In genomic region chr17:80480855-80481224, GRCm38 (mm10) we compare ENCODE assay signal across 8 mouse cellular contexts. TPM values are rescaled to one million over a fixed set of nuclear protein-coding genes. Genes with fewer than 3 reads are reported as not detected.
A peak's percentile ranks its signal among the peaks of the same experiment; 100 is the strongest.
DNase-seq lines count a peak whose midpoint lies in the region; ATAC-seq and TF ChIP-seq lines count a peak whose summit lies in the region.

No protein-coding gene starts in this region.

- peak overlapping the region; percentile 76 for H3K4me2 ChIP-seq in lung, embryonic 16.5 days (ENCODE audit: low read depth, low read length)
- peak overlapping the region; percentile 53 for H3K4me2 ChIP-seq in forebrain, embryonic 11.5 days (ENCODE audit: low read depth, low read length, severe bottlenecking)
- peak overlapping the region; percentile 78 for H3K4me2 ChIP-seq in limb, embryonic 11.5 days (ENCODE audit: low read depth, severe bottlenecking)

- H3K9ac ChIP-seq in lung, embryonic 16.5 days (ENCODE audit: low read length) = peak overlapping the region; percentile 94
- H3K9ac ChIP-seq in forebrain, embryonic 11.5 days (ENCODE audit: low read length) = peak overlapping the region; percentile 96
- peak overlapping the region; percentile 95; the same call in 1 of the 2 replicates for H3K9ac ChIP-seq in limb, embryonic 11.5 days (ENCODE audit: low read length)

- H3K27me3 ChIP-seq in lung, embryonic 16.5 days (ENCODE audit: control insufficient read depth, insufficient read depth, low read depth, low read length) = no peaks in the 10 kb centered on the region
- no peaks in the 10 kb centered on the region for H3K27me3 ChIP-seq in forebrain, embryonic 11.5 days (ENCODE audit: control insufficient read depth, insufficient read depth, low read length)
- H3K27me3 ChIP-seq in limb, embryonic 11.5 days (ENCODE audit: control insufficient read depth, insufficient read depth, low read length) = no peaks in the 10 kb centered on the region

- TF ChIP-seq CTCF in olfactory bulb, adult 2 months (IDR thresholded peaks at IDR 0.05; ENCODE audit: insufficient read depth, low read depth, low read length) = no peak

- TF ChIP-seq POLR2A in olfactory bulb, adult 2 months (IDR thresholded peaks at IDR 0.05; ENCODE audit: insufficient read depth, low read depth, low read length) = no peak

- H3K4me3 ChIP-seq in lung, embryonic 16.5 days (ENCODE audit: low read length) = peak overlapping the region; percentile 94
- H3K4me3 ChIP-seq in forebrain, embryonic 11.5 days (ENCODE audit: low read depth, low read length) = peak overlapping the region; percentile 91
- peak overlapping the region; percentile 84; the same call in 1 of the 2 replicates for H3K4me3 ChIP-seq in limb, embryonic 11.5 days (ENCODE audit: low read depth, low read length)
- no peak overlapping the region for H3K4me3 ChIP-seq in olfactory bulb, adult 2 months (ENCODE audit: insufficient read depth, low read depth, low read length)

- peaks cover 22% of the 10 kb centered on the region for H3K4me1 ChIP-seq in lung, embryonic 16.5 days (replicated peaks; ENCODE audit: control insufficient read depth, insufficient read depth, low read length)
- peaks cover 8% of the 10 kb centered on the region for H3K4me1 ChIP-seq in forebrain, embryonic 11.5 days (replicated peaks; ENCODE audit: control insufficient read depth, insufficient read depth, low read length)
- H3K4me1 ChIP-seq in limb, embryonic 11.5 days (ENCODE audit: control insufficient read depth, insufficient read depth, low read length) = 0 out of 2 replicates have a peak, but pooled peaks cover 4% of the 10 kb centered on the region
- no peaks in the 10 kb centered on the region for H3K4me1 ChIP-seq in olfactory bulb, adult 2 months (ENCODE audit: control insufficient read depth, insufficient read depth, low read length)

- peak overlapping the region; percentile 94 for H3K27ac ChIP-seq in lung, embryonic 16.5 days (ENCODE audit: low read length)
- peak overlapping the region; percentile 90 for H3K27ac ChIP-seq in forebrain, embryonic 11.5 days (ENCODE audit: low read depth, low read length)
- no peak overlapping the region for H3K27ac ChIP-seq in limb, embryonic 11.5 days (replicated peaks; ENCODE audit: low read depth, low read length)
- peak overlapping the region; percentile 92; the same call in 1 of the 2 replicates for H3K27ac ChIP-seq in olfactory bulb, adult 2 months (ENCODE audit: insufficient read depth, low read depth, low read length)

- ATAC-seq in lung, embryonic 16.5 days (ENCODE audit: low read depth) = no peak
- 0 out of 2 replicates have a peak, but pooled peaks have one; percentile 6 for ATAC-seq in forebrain, embryonic 11.5 days (replicated peaks; ENCODE audit: low FRiP score)
- ATAC-seq in limb, embryonic 11.5 days (ENCODE audit: insufficient number of reproducible peaks, low FRiP score, low TSS enrichment, low read depth) = no peak
- no peak for ATAC-seq in monocyte, adult 5-6 weeks (replicated peaks; ENCODE audit: insufficient number of reproducible peaks, low FRiP score, low TSS enrichment, poor library complexity, severe bottlenecking)

- 35% methylated on average over 7 of the region's 7 CpGs for WGBS in lung, embryonic 16.5 days
- WGBS in forebrain, embryonic 11.5 days = 33% methylated on average over 7 of the region's 7 CpGs
- WGBS in limb, embryonic 11.5 days = 56% methylated on average over 7 of the region's 7 CpGs
- WGBS in olfactory bulb, adult 2 months = 22% methylated on average over 7 of the region's 7 CpGs

- H3K36me3 ChIP-seq in lung, embryonic 16.5 days (ENCODE audit: control insufficient read depth, insufficient read depth, low read length) = no peaks in the 10 kb centered on the region; the same call in 1 of the 2 replicates
- H3K36me3 ChIP-seq in forebrain, embryonic 11.5 days (ENCODE audit: control insufficient read depth, insufficient read depth, low read length) = no peaks in the 10 kb centered on the region
- H3K36me3 ChIP-seq in limb, embryonic 11.5 days (ENCODE audit: control insufficient read depth, insufficient read depth, low read length) = no peaks in the 10 kb centered on the region

- DNase-seq in lung, postnatal 25 days (ENCODE audit: low spot score) = no peak
- DNase-seq in forebrain, embryonic 11.5 days (ENCODE audit: low spot score) = no peak
- no peak for DNase-seq in limb, embryonic 11.5 days (ENCODE audit: low spot score)
- no peak for DNase-seq in cerebellum, adult 18-20 months
- no peak for DNase-seq in spleen, postnatal 4 days (ENCODE audit: low spot score in 2 of 2)

- H3K9me3 ChIP-seq in lung, embryonic 16.5 days (ENCODE audit: control insufficient read depth, low read length) = no peaks in the 10 kb centered on the region
- H3K9me3 ChIP-seq in forebrain, embryonic 11.5 days (ENCODE audit: control insufficient read depth, low read length) = no peaks in the 10 kb centered on the region
- no peaks in the 10 kb centered on the region for H3K9me3 ChIP-seq in limb, embryonic 11.5 days (ENCODE audit: control insufficient read depth, low read length)

RNA-seq across cellular contexts. Expression of gene Sos1, which starts 0.6 kb away (rescaled TPM):
- polyA plus RNA-seq in lung, embryonic 16.5 days (2015; fragmentation: Nextera tagmentation; extraction: Ambion mirVana) = 3.5 TPM in 2 replicates
- 8.8 and 11.0 TPM in 2 replicates for polyA plus RNA-seq in forebrain, embryonic 11.5 days (2014; fragmentation: Nextera tagmentation; extraction: Ambion mirVana)
- 9.1 and 9.3 TPM in 2 replicates for polyA plus RNA-seq in limb, embryonic 11.5 days (2014; fragmentation: Nextera tagmentation; extraction: Ambion mirVana)
- polyA plus RNA-seq in olfactory bulb, adult 2 months (2012; ENCODE audit: insufficient read depth, insufficient read length, low replicate concordance, missing spikeins) = not detected in 2 replicates
- 7.0 to 13.8 TPM (median 9.4 TPM) in 3 replicates for total RNA-seq in monocyte, adult 5-6 weeks (2017)
